Mouse (Mus musculus): ENCODE measurements around the gene Ifitm10. TPM values are rescaled to one million over a fixed set of nuclear protein-coding genes. Genes with fewer than 3 reads are reported as not detected.
"Not testable (repeated sequence)": the region's sequence is repeated elsewhere in the genome, so short reads cannot be mapped to it uniquely, and the experiment has no call there.

Gene Ifitm10
- polyA plus RNA-seq, 1 experiment, result 14.7 TPM

DNA sequence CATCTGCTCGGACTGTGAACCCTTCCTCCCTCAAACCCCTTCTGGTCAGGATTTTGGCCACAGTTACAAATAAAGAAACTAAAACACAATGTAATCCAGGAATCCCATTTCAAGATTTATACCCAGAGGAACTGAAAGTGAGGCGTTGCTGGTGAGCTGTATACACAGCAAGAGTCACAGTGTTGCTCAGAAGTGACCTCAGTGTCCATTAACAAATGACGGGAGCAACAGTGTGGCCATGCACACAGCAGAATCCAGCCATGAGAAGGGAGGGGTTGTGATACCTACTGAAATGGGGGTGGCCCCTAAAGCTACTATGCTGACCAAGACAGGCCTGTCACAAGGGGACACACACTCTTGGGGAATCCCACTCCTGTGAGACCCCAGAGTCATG lies 31.3 kb downstream of the Ifitm10 start:
- WGBS, result 36% methylated on average over 3 of the region's 3 CpGs
- H3K27ac ChIP-seq (ENCODE audit: insufficient read depth, low read length), result 0 out of 2 replicates have a peak overlapping the region, but pooled peaks have one; percentile 13
- H3K4me1 ChIP-seq (ENCODE audit: control insufficient read depth, insufficient read depth, insufficient read length), result peaks cover 10% of the 10 kb centered on the region; the same call in 1 of the 2 replicates
- H3K4me3 ChIP-seq (ENCODE audit: extremely low read depth, insufficient read depth, insufficient read length), result no peak overlapping the region
- H3K27me3 ChIP-seq (ENCODE audit: control insufficient read depth, insufficient read depth, low read length), result no peaks in the 10 kb centered on the region
- no peak for DNase-seq (ENCODE audit: low read depth in 1 of 2, low spot score in 2 of 2)
- TF ChIP-seq POLR2A (IDR thresholded peaks at IDR 0.05; ENCODE audit: low read depth, low read length) (no peak), CTCF (IDR thresholded peaks at IDR 0.05; ENCODE audit: extremely low read depth, insufficient read depth, insufficient read length, insufficient replicate concordance) (no peak)
- H3K36me3 ChIP-seq (ENCODE audit: control insufficient read depth, insufficient read depth, low read length), result no peaks in the 10 kb centered on the region

DNA sequence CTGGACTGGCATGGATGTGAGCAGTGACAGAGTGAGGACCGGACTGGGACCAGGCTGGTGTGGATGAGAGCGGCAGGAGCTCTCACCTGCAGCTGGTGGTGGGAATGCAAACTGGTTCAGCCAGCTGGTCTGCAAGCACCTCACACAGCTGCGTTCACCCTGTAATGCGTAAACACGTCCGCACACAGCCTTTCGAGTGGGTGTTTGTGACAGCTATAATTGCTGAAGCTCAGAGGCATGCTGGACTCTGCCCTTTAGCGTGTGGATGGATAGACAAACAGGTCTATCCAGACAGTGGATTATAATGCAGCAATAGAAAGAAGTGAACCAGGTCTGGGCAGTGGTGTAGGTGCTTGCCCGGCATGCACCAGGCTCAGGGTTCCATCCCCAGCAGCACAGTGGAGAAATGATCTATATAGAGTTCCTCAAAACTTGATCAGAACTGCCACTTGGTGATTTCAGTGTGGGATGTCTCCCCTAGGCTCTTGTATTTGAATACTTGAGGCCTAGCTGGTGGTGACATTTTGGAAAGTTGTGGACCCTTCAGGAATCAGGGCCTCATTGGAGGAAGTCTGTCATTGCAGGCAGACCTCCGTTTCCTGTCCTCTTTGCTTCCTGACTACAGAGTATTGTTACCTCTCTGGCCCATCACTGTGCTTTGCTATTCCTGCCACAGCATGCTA lies 31.8 kb downstream of the Ifitm10 start:
- no peaks in the 10 kb centered on the region for H3K36me3 ChIP-seq (ENCODE audit: control insufficient read depth, insufficient read depth, low read length)
- no peak for DNase-seq (ENCODE audit: low read depth in 1 of 2, low spot score in 2 of 2)
- no peaks in the 10 kb centered on the region for H3K27me3 ChIP-seq (ENCODE audit: control insufficient read depth, insufficient read depth, low read length)
- TF ChIP-seq CTCF (IDR thresholded peaks at IDR 0.05; ENCODE audit: extremely low read depth, insufficient read depth, insufficient read length, insufficient replicate concordance), result no peak
- TF ChIP-seq POLR2A (IDR thresholded peaks at IDR 0.05; ENCODE audit: low read depth, low read length), result no peak
- peaks cover 10% of the 10 kb centered on the region; the same call in 1 of the 2 replicates for H3K4me1 ChIP-seq (ENCODE audit: control insufficient read depth, insufficient read depth, insufficient read length)
- no peak overlapping the region for H3K4me3 ChIP-seq (ENCODE audit: extremely low read depth, insufficient read depth, insufficient read length)
- H3K27ac ChIP-seq (ENCODE audit: insufficient read depth, low read length), result 0 out of 2 replicates have a peak overlapping the region, but pooled peaks have one; percentile 13
- 74% methylated on average over 10 of the region's 10 CpGs for WGBS

DNA sequence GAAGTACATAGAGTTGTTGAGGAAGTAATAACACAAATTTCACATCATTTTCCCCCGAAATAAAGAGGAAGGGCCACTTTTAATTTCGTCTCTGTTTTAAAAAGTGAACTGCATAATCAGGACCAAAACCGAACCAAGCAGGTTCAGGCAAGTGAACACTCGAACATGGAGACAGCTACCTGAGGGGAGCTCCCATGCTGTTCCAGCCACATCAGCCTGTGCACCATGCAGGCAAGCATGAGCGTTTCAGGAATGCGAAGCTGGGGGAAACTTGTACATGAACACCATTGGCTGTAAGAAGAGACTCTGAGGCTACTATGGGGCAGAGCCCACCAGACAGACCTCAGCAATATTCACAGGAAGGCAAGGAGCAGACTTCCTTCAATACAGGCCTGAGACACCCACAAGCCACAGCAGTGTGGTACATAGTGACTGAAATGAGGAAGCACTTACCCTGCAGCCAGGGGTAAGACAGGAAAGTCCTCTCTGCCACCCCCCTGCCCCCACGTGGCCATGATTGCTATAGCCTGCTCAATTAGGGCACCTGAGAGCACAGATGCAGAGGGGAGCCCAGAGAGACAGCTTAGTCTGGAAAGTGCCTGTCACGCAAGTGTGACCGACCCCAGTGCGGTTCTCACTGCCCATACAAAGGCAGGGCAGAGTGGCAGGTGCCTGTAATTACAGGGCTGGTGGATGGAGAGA lies 33.1 kb downstream of the Ifitm10 start:
- TF ChIP-seq POLR2A (IDR thresholded peaks at IDR 0.05; ENCODE audit: low read depth, low read length) (no peak), CTCF (IDR thresholded peaks at IDR 0.05; ENCODE audit: extremely low read depth, insufficient read depth, insufficient read length, insufficient replicate concordance) (peak; percentile 46; the same call in 1 of the 2 replicates)
- peak; percentile 58 to 61 for DNase-seq (ENCODE audit: low read depth in 1 of 2, low spot score in 2 of 2)
- Histone ChIP-seq H3K4me1 (ENCODE audit: control insufficient read depth, insufficient read depth, insufficient read length) (peaks cover 10% of the 10 kb centered on the region; the same call in 1 of the 2 replicates), H3K27me3 (ENCODE audit: control insufficient read depth, insufficient read depth, low read length) (no peaks in the 10 kb centered on the region), H3K36me3 (ENCODE audit: control insufficient read depth, insufficient read depth, low read length) (no peaks in the 10 kb centered on the region), H3K4me3 (ENCODE audit: extremely low read depth, insufficient read depth, insufficient read length) (no peak overlapping the region), H3K27ac (ENCODE audit: insufficient read depth, low read length) (peak overlapping the region; percentile 64)
- WGBS, result 22% methylated on average over 10 of the region's 10 CpGs

DNA sequence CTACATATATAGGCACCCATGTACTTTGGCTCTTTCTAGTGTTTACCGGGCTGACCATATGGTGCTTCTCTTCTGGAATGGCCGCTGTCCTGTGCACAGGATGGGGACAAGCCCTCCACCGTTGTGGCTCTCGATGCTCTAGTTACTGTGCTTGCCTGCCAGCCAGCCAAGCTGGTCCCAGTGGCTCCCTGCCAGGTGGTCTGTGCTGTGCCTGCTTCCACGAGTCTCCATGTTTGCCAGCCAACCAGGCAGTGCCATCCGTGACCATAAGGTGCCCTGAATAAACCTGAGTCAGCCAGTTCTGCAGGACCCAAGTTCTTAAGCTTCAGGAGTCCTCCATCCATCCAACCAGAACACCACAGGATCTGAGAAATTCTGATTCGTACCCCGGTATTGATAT lies 38.4 kb downstream of the Ifitm10 start:
- no peak overlapping the region for H3K27ac ChIP-seq (ENCODE audit: insufficient read depth, low read length)
- H3K27me3 ChIP-seq (ENCODE audit: control insufficient read depth, insufficient read depth, low read length), result no peaks in the 10 kb centered on the region
- no peak for DNase-seq (ENCODE audit: low read depth in 1 of 2, low spot score in 2 of 2)
- TF ChIP-seq CTCF (IDR thresholded peaks at IDR 0.05; ENCODE audit: extremely low read depth, insufficient read depth, insufficient read length, insufficient replicate concordance) (no peak), POLR2A (IDR thresholded peaks at IDR 0.05; ENCODE audit: low read depth, low read length) (no peak)
- no peaks in the 10 kb centered on the region for H3K4me1 ChIP-seq (ENCODE audit: control insufficient read depth, insufficient read depth, insufficient read length)
- H3K36me3 ChIP-seq (ENCODE audit: control insufficient read depth, insufficient read depth, low read length), result no peaks in the 10 kb centered on the region
- WGBS, result 91% methylated on average over 8 of the region's 8 CpGs
- H3K4me3 ChIP-seq (ENCODE audit: extremely low read depth, insufficient read depth, insufficient read length), result no peak overlapping the region

DNA sequence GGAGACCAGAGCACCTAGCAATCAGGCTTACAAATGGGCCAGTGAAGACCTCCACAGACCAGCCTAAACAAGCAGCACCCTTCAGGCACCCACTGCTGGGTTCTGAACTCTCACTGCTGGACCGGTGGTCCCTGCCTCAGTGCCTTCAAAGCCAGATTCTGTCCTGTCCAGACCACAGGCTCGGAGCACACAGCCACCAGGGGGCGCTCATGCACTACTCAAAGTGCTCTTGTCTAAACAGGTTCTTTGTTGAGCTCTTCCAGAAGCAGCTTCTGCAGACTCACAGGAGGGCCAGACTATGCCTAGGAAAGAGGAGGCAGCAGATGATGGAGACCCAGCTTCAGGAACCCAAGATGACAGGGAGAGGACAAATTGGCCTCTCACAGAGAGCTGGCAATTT lies 39.3 kb downstream of the Ifitm10 start:
- Histone ChIP-seq H3K27me3 (ENCODE audit: control insufficient read depth, insufficient read depth, low read length) (no peaks in the 10 kb centered on the region), H3K27ac (ENCODE audit: insufficient read depth, low read length) (no peak overlapping the region), H3K36me3 (ENCODE audit: control insufficient read depth, insufficient read depth, low read length) (no peaks in the 10 kb centered on the region), H3K4me1 (ENCODE audit: control insufficient read depth, insufficient read depth, insufficient read length) (no peaks in the 10 kb centered on the region), H3K4me3 (ENCODE audit: extremely low read depth, insufficient read depth, insufficient read length) (no peak overlapping the region)
- 6% methylated on average over 3 of the region's 3 CpGs for whole genome bisulfite sequencing
- TF ChIP-seq POLR2A (IDR thresholded peaks at IDR 0.05; ENCODE audit: low read depth, low read length), result no peak
- peak; percentile 96 for TF ChIP-seq CTCF (IDR thresholded peaks at IDR 0.05; ENCODE audit: extremely low read depth, insufficient read depth, insufficient read length, insufficient replicate concordance)
- peak; percentile 54 to 80 for DNase-seq (ENCODE audit: low read depth in 1 of 2, low spot score in 2 of 2)

DNA sequence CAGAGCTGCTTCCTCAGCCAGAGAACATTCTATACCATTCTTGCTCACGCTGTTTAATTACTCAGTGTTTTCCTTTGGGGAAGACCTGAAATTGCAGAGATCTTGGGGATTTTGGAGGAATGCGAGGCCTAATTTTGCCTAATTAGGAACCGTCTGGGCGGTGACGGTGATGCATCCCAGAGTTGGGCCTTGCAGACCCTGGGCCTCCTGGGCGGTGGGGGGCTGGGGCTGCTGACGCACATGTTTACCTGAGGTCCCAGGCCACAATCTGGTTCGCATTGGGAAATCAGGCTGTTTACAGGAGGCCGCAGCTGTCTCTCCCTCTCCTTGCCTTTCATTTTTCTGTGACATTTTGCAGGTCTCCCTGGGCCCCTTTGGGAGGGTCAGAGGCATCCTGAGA lies 40.8 kb downstream of the Ifitm10 start:
- 86% methylated on average over 6 of the region's 9 CpGs for WGBS
- H3K27me3 ChIP-seq (ENCODE audit: control insufficient read depth, insufficient read depth, low read length); H3K36me3 ChIP-seq (ENCODE audit: control insufficient read depth, insufficient read depth, low read length); DNase-seq (ENCODE audit: low read depth in 1 of 2, low spot score in 2 of 2); H3K27ac ChIP-seq (ENCODE audit: insufficient read depth, low read length); H3K4me3 ChIP-seq (ENCODE audit: extremely low read depth, insufficient read depth, insufficient read length); H3K4me1 ChIP-seq (ENCODE audit: control insufficient read depth, insufficient read depth, insufficient read length): not testable (repeated sequence)

DNA sequence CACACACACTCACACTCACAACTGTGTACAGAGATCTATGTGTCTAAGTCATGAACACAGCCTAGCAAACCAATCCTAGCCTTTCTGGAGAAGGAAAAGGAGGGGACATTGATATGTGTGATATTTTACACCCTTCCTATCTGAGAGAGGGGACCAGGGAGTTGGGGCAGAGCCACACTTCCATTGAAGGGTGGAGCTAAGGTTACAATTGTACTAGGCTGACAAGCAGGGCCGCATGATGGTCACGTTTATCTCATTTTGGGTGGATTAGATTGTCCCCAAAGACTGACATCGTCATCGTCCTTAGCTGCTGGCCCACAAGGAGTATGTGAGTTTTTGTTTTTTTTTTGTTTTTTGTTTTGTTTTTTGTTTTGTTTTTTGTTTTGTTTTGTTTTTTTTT lies 42.3 kb downstream of the Ifitm10 start:
- Histone ChIP-seq H3K36me3 (ENCODE audit: control insufficient read depth, insufficient read depth, low read length) (no peaks in the 10 kb centered on the region), H3K4me1 (ENCODE audit: control insufficient read depth, insufficient read depth, insufficient read length) (no peaks in the 10 kb centered on the region), H3K27ac (ENCODE audit: insufficient read depth, low read length) (no peak overlapping the region), H3K27me3 (ENCODE audit: control insufficient read depth, insufficient read depth, low read length) (no peaks in the 10 kb centered on the region), H3K4me3 (ENCODE audit: extremely low read depth, insufficient read depth, insufficient read length) (no peak overlapping the region)
- DNase-seq (ENCODE audit: low read depth in 1 of 2, low spot score in 2 of 2), result no peak
- WGBS, result 85% methylated on average over 4 of the region's 4 CpGs
- TF ChIP-seq CTCF (IDR thresholded peaks at IDR 0.05; ENCODE audit: extremely low read depth, insufficient read depth, insufficient read length, insufficient replicate concordance), result no peak
- no peak for TF ChIP-seq POLR2A (IDR thresholded peaks at IDR 0.05; ENCODE audit: low read depth, low read length)

Data from spleen, adult 2 months (tissue).